Mouse (Mus musculus) heart, postnatal 0 days (tissue): Measurements from ENCODE around the gene C3ar1.

ENCODE experiments used
- CTCF ChIP-seq: IDR thresholded peaks from 2 replicates; pipeline ENCODE4 v1.5.1; 2016; ENCODE audit warnings: antibody characterized with exemption, control low read depth, low read depth
- EP300 ChIP-seq: IDR thresholded peaks from 2 replicates; pipeline ENCODE4 v1.6.1; 2016; ENCODE audit warnings: antibody characterized with exemption, low read depth

GRCm38 (mm10) chr6:122874720-122875389, 18.9 kb upstream of the C3ar1 start:
- no peak for TF ChIP-seq CTCF
- TF ChIP-seq EP300: no peak
